Mouse (Mus musculus): Measurements from ENCODE around the gene Gpr137c. TPM values are rescaled to one million over a fixed set of nuclear protein-coding genes. Genes with fewer than 3 reads are reported as not detected.

Gpr137c gene
- total and polyA plus RNA-seq, 3 experiments, result 0.07 to 0.55 TPM; not detected in 1

DNA sequence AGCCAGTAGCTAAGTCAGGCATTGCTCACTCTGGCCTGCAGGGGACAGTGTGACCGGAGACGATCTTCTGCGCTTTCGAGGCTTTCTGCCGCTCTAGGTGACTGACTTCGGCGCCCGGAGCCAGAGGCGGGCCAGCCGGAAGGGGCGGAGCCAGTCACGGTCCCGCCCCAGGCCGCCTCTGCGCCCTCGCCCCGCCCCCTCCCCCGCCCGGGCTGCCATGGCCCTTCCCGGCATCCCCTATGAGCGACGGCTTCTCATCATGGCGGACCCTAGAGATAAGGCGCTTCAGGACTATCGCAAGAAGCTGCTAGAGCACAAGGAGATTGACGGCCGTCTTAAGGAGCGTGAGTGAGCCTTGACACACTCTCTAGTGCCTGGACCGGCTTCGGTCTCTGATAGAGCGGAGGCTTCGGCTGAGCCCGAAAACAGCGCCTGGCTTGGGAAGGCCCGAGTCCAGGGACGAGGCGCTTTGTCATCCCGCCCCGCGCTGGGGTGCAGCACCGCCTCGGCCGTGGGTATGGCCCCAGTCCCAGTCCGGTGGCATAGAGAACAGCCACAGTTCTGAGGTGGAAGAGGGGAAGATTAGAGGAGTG is 110.2 kb downstream of the Gpr137c start, which contains the start of gene Psmc6 (continued):
- TF ChIP-seq MAZ (IDR thresholded peaks at IDR 0.05; ENCODE audit: low read depth, low read length), result peak; percentile 48; the same call in 1 of the 2 replicates
- no peak; the same call in 1 of the 2 replicates for TF ChIP-seq ZNF384 (IDR thresholded peaks at IDR 0.05; ENCODE audit: low read depth, low read length)
- TF ChIP-seq MAFK (IDR thresholded peaks at IDR 0.05; ENCODE audit: insufficient replicate concordance, low read length), result no peak
- TF ChIP-seq E2F4 (IDR thresholded peaks at IDR 0.05; ENCODE audit: insufficient replicate concordance, low read depth, low read length), result no peak
- TF ChIP-seq CHD1 (IDR thresholded peaks at IDR 0.05; ENCODE audit: low read depth, low read length), result no peak
- peak; percentile 35; the same call in 1 of the 2 replicates for TF ChIP-seq IRF4 (IDR thresholded peaks at IDR 0.05; ENCODE audit: low read depth, low read length)
- TF ChIP-seq UBTF (IDR thresholded peaks at IDR 0.05; ENCODE audit: low read depth, low read length), result peak; percentile 65; the same call in 1 of the 2 replicates
- no peak for TF ChIP-seq MYC (IDR thresholded peaks at IDR 0.05; ENCODE audit: low read depth, low read length)
- no peak for TF ChIP-seq ZKSCAN1 (IDR thresholded peaks at IDR 0.05; ENCODE audit: borderline replicate concordance, low read depth, low read length)
- 0 out of 2 replicates have a peak, but pooled peaks have one; percentile 35 for TF ChIP-seq KAT2A (IDR thresholded peaks at IDR 0.05; ENCODE audit: insufficient replicate concordance, low read length)
- no peak; the same call in 1 of the 2 replicates for TF ChIP-seq RAD21 (IDR thresholded peaks at IDR 0.05; ENCODE audit: low read depth, low read length)
- TF ChIP-seq POLR2A (IDR thresholded peaks at IDR 0.05; ENCODE audit: low read depth, low read length), result peak; percentile 96

Other genes with a start within 250 kb of the Gpr137c start
- not detected in 2 replicates for gene Ptger2, start 231.5 kb upstream of the Gpr137c start, total RNA-seq (2012; rRNA removed)
- not detected in 2 replicates for gene Ptger2, start 231.5 kb upstream of the Gpr137c start, total RNA-seq (2014; rRNA removed)
- gene Ptger2, start 231.5 kb upstream of the Gpr137c start, polyA plus RNA-seq (2012; ENCODE audit: insufficient read length, low read depth), result not detected in 2 replicates
- gene Txndc16, start 611 bp downstream of the Gpr137c start, total RNA-seq (2012; rRNA removed), result 11.4 and 15.2 TPM in 2 replicates
- gene Txndc16, start 611 bp downstream of the Gpr137c start, total RNA-seq (2014; rRNA removed), result 8.0 and 8.7 TPM in 2 replicates
- gene Txndc16, start 611 bp downstream of the Gpr137c start, polyA plus RNA-seq (2012; ENCODE audit: insufficient read length, low read depth), result 7.8 and 8.8 TPM in 2 replicates
- 78.9 and 155 TPM in 2 replicates for gene Ero1l, start 99.1 kb downstream of the Gpr137c start, total RNA-seq (2012; rRNA removed)
- 227 and 291 TPM in 2 replicates for gene Ero1l, start 99.1 kb downstream of the Gpr137c start, total RNA-seq (2014; rRNA removed)
- gene Ero1l, start 99.1 kb downstream of the Gpr137c start, polyA plus RNA-seq (2012; ENCODE audit: insufficient read length, low read depth), result 91.4 and 93.5 TPM in 2 replicates
- gene Psmc6, start 110.1 kb downstream of the Gpr137c start, total RNA-seq (2012; rRNA removed), result 90.3 and 121 TPM in 2 replicates
- 288 and 342 TPM in 2 replicates for gene Psmc6, start 110.1 kb downstream of the Gpr137c start, total RNA-seq (2014; rRNA removed)
- 193 and 201 TPM in 2 replicates for gene Psmc6, start 110.1 kb downstream of the Gpr137c start, polyA plus RNA-seq (2012; ENCODE audit: insufficient read length, low read depth)
- 15.7 and 18.4 TPM in 2 replicates for gene Styx, start 131.4 kb downstream of the Gpr137c start, total RNA-seq (2012; rRNA removed)
- gene Styx, start 131.4 kb downstream of the Gpr137c start, total RNA-seq (2014; rRNA removed), result 41.2 and 49.2 TPM in 2 replicates
- 20.4 and 21.8 TPM in 2 replicates for gene Styx, start 131.4 kb downstream of the Gpr137c start, polyA plus RNA-seq (2012; ENCODE audit: insufficient read length, low read depth)
- gene Gnpnat1, start 185.2 kb downstream of the Gpr137c start, total RNA-seq (2012; rRNA removed), result 28.6 and 32.7 TPM in 2 replicates
- gene Gnpnat1, start 185.2 kb downstream of the Gpr137c start, total RNA-seq (2014; rRNA removed), result 82.9 and 89.3 TPM in 2 replicates
- 42.8 and 43.3 TPM in 2 replicates for gene Gnpnat1, start 185.2 kb downstream of the Gpr137c start, polyA plus RNA-seq (2012; ENCODE audit: insufficient read length, low read depth)